Mouse (Mus musculus) gastrocnemius, adult 2 months (tissue): Measurements from ENCODE around the gene Ssc5d. TPM values are rescaled to one million over a fixed set of nuclear protein-coding genes. Genes with fewer than 3 reads are reported as not detected.

Experiments used
- DNase-seq: peaks from one replicate; pipeline ENCODE4 v3.0.0; 2022
- H3K27ac ChIP-seq: fragments of 200-600 bp; 2 replicates; pipeline ENCODE4 v1.8.1; 2022; ENCODE audit warnings: mild to moderate bottlenecking
- H3K4me3 ChIP-seq: fragments of 200-600 bp; 2 replicates; pipeline ENCODE4 v1.8.1; 2022; ENCODE audit warnings: mild to moderate bottlenecking, moderate library complexity
- CTCF ChIP-seq: fragments of 200-600 bp; IDR thresholded peaks from 2 replicates; pipeline ENCODE4 v1.8.1; 2022; ENCODE audit warnings: antibody characterized with exemption, mild to moderate bottlenecking, moderate library complexity
- intact Hi-C: fragments of 180-260 bp; cut with DNase I; formaldehyde crosslinking; loops from one replicate; pipeline ENCODE4 v1.15.1; 2025
- total RNA-seq, 2 experiments: library from RNA; stranded (reverse); gene quantifications; 2 replicates each; pipeline ENCODE4 v1.2.3; 2021

Ssc5d gene
- total RNA-seq, 2 experiments from 2014 or later: 4.3 to 8.7 TPM

DNA sequence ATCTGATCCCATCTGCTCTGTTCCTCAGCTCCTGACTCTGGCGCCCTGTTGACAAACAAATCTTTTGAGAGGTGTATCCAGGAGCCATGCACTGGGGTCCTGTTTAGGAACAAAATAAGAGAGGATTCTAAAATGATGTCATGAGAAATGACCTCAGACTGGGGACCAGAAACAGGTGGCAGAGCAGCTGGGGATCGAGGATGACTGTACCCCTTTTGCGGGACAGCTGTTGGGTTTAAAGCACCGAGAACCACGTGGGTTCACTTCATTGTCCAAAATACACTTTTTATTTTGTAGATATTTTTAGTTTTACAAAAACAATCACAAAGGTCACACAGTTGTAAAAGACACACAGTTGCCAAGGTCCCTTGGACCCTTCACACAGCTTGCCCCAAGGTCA is 39.4 kb downstream of the Ssc5d start:
- intact Hi-C loops: loop anchor here (1.0 kb wide), 1 partner anchor 23 kb away; no protein-coding TSS in a partner anchor
- Histone ChIP-seq H3K4me3 (no peak overlapping the region), H3K27ac (no peak overlapping the region)
- no peak for TF ChIP-seq CTCF
- no peak for DNase-seq

- H3K27ac ChIP-seq: peak within 1 kb of the TSS; percentile 86
- intact Hi-C loops: no loop called here
- TF ChIP-seq CTCF: no peak
- DNase-seq: no peak
- H3K4me3 ChIP-seq: no peak within 1 kb of the TSS
Measured at GRCm38 (mm10) chr7:4971068-4971467, 45.5 kb downstream of the Ssc5d start, which contains the start of gene Sbk3. Gene Sbk3 (minus strand): TSS chr7:4971168.

DNA sequence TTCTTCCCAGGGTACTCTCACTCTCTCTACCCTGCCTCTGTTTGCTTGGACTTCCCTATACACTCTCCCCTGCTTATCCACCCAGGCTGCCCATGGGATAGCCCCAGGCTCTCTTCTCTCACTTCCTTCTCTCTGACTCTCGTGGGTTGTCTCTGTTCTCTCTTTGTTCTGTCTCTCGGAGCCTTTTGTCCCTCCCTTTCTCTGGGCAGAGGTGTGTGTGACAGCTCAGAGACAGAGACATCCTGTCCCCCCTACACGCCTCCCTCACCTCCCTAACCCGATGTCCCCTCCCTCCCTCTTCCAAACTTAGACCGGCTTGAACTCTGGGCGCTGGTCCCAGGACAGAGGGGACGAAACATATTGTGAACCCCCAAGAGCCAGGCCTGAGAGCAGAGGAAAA is 46.1 kb downstream of the Ssc5d start:
- intact Hi-C loops: no loop called here
- no peak overlapping the region for H3K4me3 ChIP-seq
- DNase-seq: peak; percentile 40
- peak overlapping the region; percentile 86 for H3K27ac ChIP-seq
- TF ChIP-seq CTCF: no peak

DNA sequence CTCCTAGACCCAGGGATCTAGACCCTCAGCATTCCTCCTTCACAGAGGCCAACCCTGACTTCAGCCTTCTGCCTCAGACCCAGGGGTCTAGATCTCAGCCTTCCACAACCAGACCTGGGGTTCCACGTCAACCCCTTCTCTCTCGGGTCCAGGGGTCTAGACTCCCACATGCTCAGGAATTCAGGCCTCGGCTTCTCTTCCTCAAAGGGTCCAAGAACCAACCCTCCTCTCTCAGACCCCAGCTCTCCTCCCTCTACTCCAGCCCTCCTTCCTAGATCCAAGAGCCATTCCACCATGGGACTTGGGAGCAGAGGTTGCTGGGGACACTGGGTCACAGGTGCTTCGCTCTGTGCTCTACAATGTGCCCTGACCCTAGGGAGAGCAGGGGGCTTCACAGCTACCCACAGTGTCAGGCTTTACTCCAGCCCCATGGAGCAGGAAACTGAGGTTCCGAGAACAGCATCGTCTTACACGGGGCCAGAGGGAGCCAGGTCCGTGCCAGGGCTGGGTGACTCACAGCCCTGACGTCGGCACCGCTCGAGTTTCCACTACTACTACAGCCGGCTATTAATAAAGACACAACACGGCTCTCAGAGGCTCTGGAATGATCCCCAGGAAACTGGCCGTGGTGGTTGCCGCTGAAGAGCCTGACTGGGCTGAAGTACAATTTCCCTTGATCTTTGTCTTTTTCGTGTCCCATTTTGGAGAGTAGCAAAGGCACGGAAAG is 46.9 kb downstream of the Ssc5d start:
- intact Hi-C loops: no loop called here
- TF ChIP-seq CTCF: no peak
- Histone ChIP-seq H3K27ac (peak overlapping the region; percentile 86), H3K4me3 (peak overlapping the region; percentile 24; the same call in 1 of the 2 replicates)
- peak; percentile 91 for DNase-seq

GRCm38 (mm10) chr7:4975455-4975854 is 49.9 kb downstream of the Ssc5d start:
- intact Hi-C loops: no loop called here
- no peak for TF ChIP-seq CTCF
- no peak for DNase-seq
- Histone ChIP-seq H3K4me3 (no peak overlapping the region), H3K27ac (peak overlapping the region; percentile 73)

DNA sequence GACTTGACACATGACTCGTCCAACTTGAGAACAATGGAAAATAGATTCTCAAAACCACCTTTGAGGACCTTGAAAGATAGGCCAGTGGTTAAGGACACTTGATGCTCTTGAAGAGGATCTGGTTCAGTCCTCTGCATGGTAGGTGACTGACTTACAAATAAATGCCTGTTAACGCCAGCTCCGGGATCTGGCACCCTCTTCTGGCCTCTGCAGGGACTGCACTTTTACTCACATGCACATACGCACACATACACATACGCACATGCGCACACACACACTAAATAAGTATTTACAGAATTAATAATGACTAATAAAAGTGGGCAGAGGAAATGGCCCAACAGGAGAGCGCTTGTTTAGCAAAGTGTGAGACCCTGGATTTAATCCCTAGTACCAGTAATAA is 51.2 kb downstream of the Ssc5d start:
- no peak for DNase-seq
- peak; percentile 35; the same call in 1 of the 2 replicates for TF ChIP-seq CTCF
- H3K4me3 ChIP-seq: no peak overlapping the region
- peak overlapping the region; percentile 73; the same call in 1 of the 2 replicates for H3K27ac ChIP-seq
- intact Hi-C loops: no loop called here

- intact Hi-C loops: no loop called here
- H3K27ac ChIP-seq: no peak overlapping the region
- H3K4me3 ChIP-seq: no peak overlapping the region
- no peak for DNase-seq
- TF ChIP-seq CTCF: no peak
Measured at GRCm38 (mm10) chr7:4988250-4988649, 62.7 kb downstream of the Ssc5d start.

- no peak for DNase-seq
- Histone ChIP-seq H3K4me3 (no peak overlapping the region), H3K27ac (no peak overlapping the region)
- intact Hi-C loops: no loop called here
- no peak for TF ChIP-seq CTCF
Measured at GRCm38 (mm10) chr7:4993347-4993998, 67.9 kb downstream of the Ssc5d start.

DNA sequence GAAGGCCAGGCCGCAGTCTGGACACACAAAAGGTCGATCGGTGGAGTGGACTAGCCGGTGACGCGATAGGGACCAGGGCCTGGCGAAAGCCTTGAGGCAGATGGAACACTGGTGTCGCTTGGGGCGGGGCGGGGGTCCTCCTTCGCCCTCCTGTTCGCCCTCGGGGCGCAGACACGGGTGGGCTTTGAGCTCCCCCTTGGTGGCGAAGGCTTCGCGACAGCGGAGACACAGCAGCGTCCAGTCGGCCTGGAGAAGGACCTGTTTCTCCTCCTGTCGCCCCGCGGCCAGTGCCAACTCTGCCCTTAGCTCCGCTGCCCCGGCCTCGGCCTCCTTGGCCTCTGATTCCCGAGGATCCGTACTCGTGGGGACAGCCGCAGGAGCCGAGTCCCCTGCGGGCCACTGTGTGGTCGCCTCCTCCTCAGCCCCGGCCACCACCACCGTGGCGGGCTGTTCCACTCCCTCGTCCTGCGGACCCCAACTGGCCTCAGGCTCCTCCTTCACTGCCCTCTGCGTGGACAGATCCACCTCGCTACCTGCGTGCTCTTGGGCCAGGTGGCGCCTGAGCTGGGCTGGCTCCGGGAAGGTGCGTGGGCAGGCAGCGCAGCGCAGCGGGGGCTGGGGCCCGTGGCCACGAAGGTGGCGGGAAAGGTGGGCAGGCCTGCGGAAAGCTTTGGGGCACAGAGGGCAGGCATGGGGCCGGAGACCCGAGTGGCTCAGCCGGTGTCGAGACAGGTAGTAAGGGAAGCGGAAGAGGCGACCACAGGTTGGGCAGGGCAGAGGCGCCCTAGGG is 68.6 kb downstream of the Ssc5d start:
- TF ChIP-seq CTCF: no peak
- no peak overlapping the region for H3K27ac ChIP-seq
- intact Hi-C loops: no loop called here
- no peak overlapping the region for H3K4me3 ChIP-seq
- no peak for DNase-seq

Other genes with a start within 250 kb of the Ssc5d start
- gene Hspbp1, start 240.7 kb upstream of the Ssc5d start, total RNA-seq: 10 to 100 TPM; 23.4 to 29.8 TPM
- gene Brsk1, start 235.2 kb upstream of the Ssc5d start, total RNA-seq: under 1 TPM; 0.48 to 0.75 TPM
- gene Tmem150b, start 200.5 kb upstream of the Ssc5d start, total RNA-seq: under 1 TPM in 1 of 2 experiments, not detected in 1; 0.22 TPM
- 10 to 100 TPM in 1 of 2 experiments, 1 to 10 TPM in 1; 8.0 to 11.5 TPM for gene Kmt5c, start 185.7 kb upstream of the Ssc5d start, total RNA-seq
- under 1 TPM; 0.51 to 0.78 TPM for gene Cox6b2, start 172.7 kb upstream of the Ssc5d start, total RNA-seq
- not detected for gene Fam71e2, start 154.5 kb upstream of the Ssc5d start, total RNA-seq
- gene Il11, start 142.9 kb upstream of the Ssc5d start, total RNA-seq: not detected
- not detected for gene Tmem190, start 142.8 kb upstream of the Ssc5d start, total RNA-seq
- gene Tmem238, start 136.1 kb upstream of the Ssc5d start, total RNA-seq: 10 to 100 TPM in 1 of 2 experiments, 1 to 10 TPM in 1; 8.0 to 10.6 TPM
- 100 to 1,000 TPM; 483 to 569 TPM for gene Rpl28, start 132.9 kb upstream of the Ssc5d start, total RNA-seq
- 10 to 100 TPM; 76.4 to 82.7 TPM for gene Ube2s, start 113.2 kb upstream of the Ssc5d start, total RNA-seq
- gene Shisa7, start 81.1 kb upstream of the Ssc5d start, total RNA-seq: not detected
- gene Isoc2b, start 55.5 kb upstream of the Ssc5d start, total RNA-seq: 1 to 10 TPM; 3.9 TPM
- 10 to 100 TPM; 26.4 to 33.5 TPM for gene Isoc2a, start 48.6 kb upstream of the Ssc5d start, total RNA-seq
- under 1 TPM; 0.17 to 0.38 TPM for gene Gm36210, start 19.3 kb upstream of the Ssc5d start, total RNA-seq
- gene Zfp628, start 10.6 kb upstream of the Ssc5d start, total RNA-seq: 10 to 100 TPM in 1 of 2 experiments, 1 to 10 TPM in 1; 8.5 to 10.7 TPM
- 1 to 10 TPM; 2.7 to 5.9 TPM for gene Nat14, start 3.8 kb upstream of the Ssc5d start, total RNA-seq
- gene Sbk2, start 38.6 kb downstream of the Ssc5d start, total RNA-seq: 10 to 100 TPM; 36.7 to 77.0 TPM
- 1 to 10 TPM in 1 of 2 experiments, under 1 TPM in 1; 0.46 to 5.2 TPM for gene Sbk3, start 45.4 kb downstream of the Ssc5d start, total RNA-seq
- gene Zfp579, start 70.4 kb downstream of the Ssc5d start, total RNA-seq: 1 to 10 TPM; 8.8 to 9.5 TPM
- 10 to 100 TPM in 1 of 2 experiments, 1 to 10 TPM in 1; 6.5 to 10.4 TPM for gene Zfp524, start 88.6 kb downstream of the Ssc5d start, total RNA-seq
- 10 to 100 TPM; 23.2 to 23.3 TPM for gene Fiz1, start 88.9 kb downstream of the Ssc5d start, total RNA-seq
- gene Gm44973, start 89.7 kb downstream of the Ssc5d start, total RNA-seq: not detected
- gene Zfp865, start 94.6 kb downstream of the Ssc5d start, total RNA-seq: 10 to 100 TPM; 12.9 to 15.6 TPM
- not detected for gene Ccdc106, start 94.8 kb downstream of the Ssc5d start, total RNA-seq
- not detected for gene 4632433K11Rik, start 108.3 kb downstream of the Ssc5d start, total RNA-seq
- gene Zfp784, start 112.7 kb downstream of the Ssc5d start, total RNA-seq: 1 to 10 TPM; 2.8 to 3.9 TPM
- gene Zfp580, start 125.8 kb downstream of the Ssc5d start, total RNA-seq: 1 to 10 TPM; 3.0 to 4.1 TPM
- gene U2af2, start 136.4 kb downstream of the Ssc5d start, total RNA-seq: 10 to 100 TPM; 50.0 to 51.0 TPM
- 100 to 1,000 TPM; 165 to 171 TPM for gene Epn1, start 154.4 kb downstream of the Ssc5d start, total RNA-seq
- gene Rfpl4, start 191.2 kb downstream of the Ssc5d start, total RNA-seq: not detected
- 1 to 10 TPM; 1.4 to 2.9 TPM for gene Rasl2-9, start 200.2 kb downstream of the Ssc5d start, total RNA-seq
- not detected for gene Vmn1r55, start 223.9 kb downstream of the Ssc5d start, total RNA-seq